Mouse (Mus musculus): ENCODE data around the gene Tlx2.

DNA sequence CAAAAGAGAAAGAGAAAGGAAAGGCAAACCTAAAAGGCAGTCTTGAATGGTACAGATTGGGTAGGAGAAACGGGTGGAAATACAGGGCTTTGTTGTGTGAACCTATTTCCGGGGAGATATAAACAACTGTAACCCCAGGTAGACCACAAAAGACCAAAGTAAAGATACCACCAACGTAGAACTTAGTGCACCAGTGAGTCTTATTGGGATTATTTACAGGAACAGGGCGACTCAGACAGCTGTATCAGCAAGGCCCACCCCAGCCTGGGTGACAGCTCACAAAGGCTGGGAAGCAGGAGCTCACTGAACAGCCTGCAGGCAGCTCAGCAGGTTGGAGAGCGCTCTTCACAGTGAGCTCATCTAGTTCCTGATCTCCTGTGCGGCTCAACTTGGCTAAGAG is 25.9 kb upstream of the Tlx2 start:
- TF ChIP-seq CTCF (conservative IDR thresholded peaks at IDR 0.05; ENCODE audit: insufficient read depth, insufficient read length, low read depth, low read length) (no peak), POLR2A (IDR thresholded peaks at IDR 0.05; ENCODE audit: low read depth, low read length) (no peak)
